Mouse (Mus musculus): ENCODE results near the gene Kcnq1. TPM values are rescaled to one million over a fixed set of nuclear protein-coding genes. Genes with fewer than 3 reads are reported as not detected.

Gene Kcnq1
- polyA plus RNA-seq, 1 experiment from 2014 or later = 9.6 TPM

DNA sequence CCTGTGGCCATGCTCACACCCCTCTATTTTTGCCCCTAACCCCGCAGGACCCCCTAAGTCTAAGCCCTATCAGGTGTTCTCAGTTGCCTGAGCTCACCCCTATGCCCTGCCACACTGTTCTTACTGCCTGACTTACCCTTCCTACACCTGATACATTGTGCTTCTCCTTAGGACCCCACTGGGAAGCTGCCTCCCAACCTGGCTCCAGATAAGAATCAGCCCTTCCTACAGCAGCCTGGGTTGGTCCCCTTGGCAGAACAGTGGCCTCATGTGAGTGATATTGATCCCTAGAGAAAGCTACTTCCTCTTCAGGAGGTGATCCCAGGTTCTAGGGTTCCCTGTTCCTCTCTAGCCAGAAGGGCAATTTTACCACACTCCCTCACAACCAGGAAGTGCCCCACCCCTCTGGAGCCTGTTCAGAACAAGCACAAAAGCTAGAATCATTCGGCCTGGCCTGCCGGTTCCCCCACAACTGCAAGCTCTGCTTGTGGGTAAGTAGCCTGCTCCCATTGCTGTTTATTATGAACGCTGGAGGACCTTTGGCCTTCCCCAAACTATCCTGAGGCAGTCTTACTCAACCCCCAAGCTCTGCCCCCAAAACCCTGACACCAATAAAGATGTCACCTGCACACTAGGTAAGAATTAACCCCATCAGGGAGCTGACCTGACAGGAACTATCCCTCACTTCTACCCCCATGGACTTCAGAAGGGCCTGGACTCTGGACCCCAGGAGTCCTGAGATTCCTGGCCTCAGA is 367.4 kb downstream of the Kcnq1 start, which contains the start of gene Slc22a18:
Gene Slc22a18, plus strand, starts transcription at position 390 of the 755 bp plus-strand sequence.
- ATAC-seq (ENCODE audit: low read depth) = 0 out of 2 replicates have a peak, but pooled peaks have one; percentile 32
- H3K36me3 ChIP-seq (ENCODE audit: control insufficient read depth, insufficient read depth, low read length) = no peaks in the 10 kb centered on the region
- no peaks in the 10 kb centered on the region for H3K9me3 ChIP-seq (ENCODE audit: control insufficient read depth, low read length)
- no peak within 1 kb of the TSS for H3K27ac ChIP-seq (ENCODE audit: low read length)
- H3K4me3 ChIP-seq (ENCODE audit: low read length) = peak within 1 kb of the TSS; percentile 19
- H3K9ac ChIP-seq (ENCODE audit: low read length) = 0 out of 2 replicates have a peak within 1 kb of the TSS, but pooled peaks have one; percentile 21
- H3K4me2 ChIP-seq (ENCODE audit: low read depth, low read length) = peak within 1 kb of the TSS; percentile 9; the same call in 1 of the 2 replicates
- H3K27me3 ChIP-seq (ENCODE audit: control insufficient read depth, insufficient read depth, low read depth, low read length) = no peaks in the 10 kb centered on the region
- 27% methylated on average over 4 of the region's 4 CpGs for WGBS
- no peaks in the 10 kb centered on the region for H3K4me1 ChIP-seq (replicated peaks; ENCODE audit: control insufficient read depth, insufficient read depth, low read length)

DNA sequence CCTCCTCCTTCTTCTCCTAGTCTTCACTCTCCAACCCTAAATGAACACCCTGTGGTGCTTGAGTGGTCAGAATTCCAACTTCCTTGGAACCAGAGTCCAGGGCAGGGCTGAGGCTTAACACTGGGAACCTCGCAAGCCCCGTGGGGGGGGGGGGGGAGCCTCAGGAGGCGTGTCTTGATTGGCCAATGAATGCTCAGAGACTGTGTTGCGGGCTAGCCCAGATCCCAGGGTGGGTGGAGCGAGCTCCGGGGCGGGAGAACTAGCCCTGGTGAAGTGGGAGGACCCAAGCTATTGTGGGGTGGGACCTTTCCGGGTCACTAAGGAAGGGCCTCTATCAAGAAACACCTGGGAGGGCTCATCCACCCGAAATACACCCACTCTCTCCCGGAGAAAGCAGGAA is 368.6 kb downstream of the Kcnq1 start:
- Histone ChIP-seq H3K4me1 (replicated peaks; ENCODE audit: control insufficient read depth, insufficient read depth, low read length) (no peaks in the 10 kb centered on the region), H3K27ac (ENCODE audit: low read length) (no peak overlapping the region), H3K27me3 (ENCODE audit: control insufficient read depth, insufficient read depth, low read depth, low read length) (no peaks in the 10 kb centered on the region), H3K9me3 (ENCODE audit: control insufficient read depth, low read length) (no peaks in the 10 kb centered on the region), H3K36me3 (ENCODE audit: control insufficient read depth, insufficient read depth, low read length) (no peaks in the 10 kb centered on the region), H3K9ac (ENCODE audit: low read length) (no peak overlapping the region), H3K4me3 (ENCODE audit: low read length) (no peak overlapping the region), H3K4me2 (ENCODE audit: low read depth, low read length) (no peak overlapping the region)
- WGBS = 28% methylated on average over 10 of the region's 10 CpGs
- 0 out of 2 replicates have a peak, but pooled peaks have one; percentile 43 for ATAC-seq (ENCODE audit: low read depth)

DNA sequence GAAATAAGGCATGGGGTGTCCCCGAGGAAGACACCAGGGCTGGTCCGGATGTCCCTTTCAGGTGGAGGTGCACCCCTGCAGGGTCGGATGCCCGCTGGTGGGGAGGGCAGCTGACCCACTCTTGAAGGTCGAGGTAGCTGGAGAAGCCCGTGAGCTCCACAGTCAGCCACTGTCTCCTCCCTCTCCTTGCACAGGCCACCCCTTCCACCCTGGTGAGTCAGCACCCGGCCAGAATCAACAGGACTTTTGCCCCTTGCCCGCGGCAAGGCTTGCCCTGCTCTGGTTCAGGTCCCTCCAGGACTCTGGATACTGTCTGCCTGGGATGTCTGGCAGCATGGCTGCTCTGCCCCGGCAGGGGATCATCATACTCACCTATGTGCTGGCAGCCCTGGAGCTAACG is 369.7 kb downstream of the Kcnq1 start:
- H3K9me3 ChIP-seq (ENCODE audit: control insufficient read depth, low read length) = no peaks in the 10 kb centered on the region
- 58% methylated on average over 11 of the region's 11 CpGs for WGBS
- ATAC-seq (ENCODE audit: low read depth) = no peak
- H3K27me3 ChIP-seq (ENCODE audit: control insufficient read depth, insufficient read depth, low read depth, low read length) = no peaks in the 10 kb centered on the region; the same call in 1 of the 2 replicates
- no peaks in the 10 kb centered on the region for H3K36me3 ChIP-seq (ENCODE audit: control insufficient read depth, insufficient read depth, low read length)
- H3K4me3 ChIP-seq (ENCODE audit: low read length) = no peak overlapping the region
- H3K4me2 ChIP-seq (ENCODE audit: low read depth, low read length) = no peak overlapping the region
- H3K9ac ChIP-seq (ENCODE audit: low read length) = no peak overlapping the region
- no peak overlapping the region for H3K27ac ChIP-seq (ENCODE audit: low read length)
- H3K4me1 ChIP-seq (replicated peaks; ENCODE audit: control insufficient read depth, insufficient read depth, low read length) = no peaks in the 10 kb centered on the region

Other genes starting within 250 kb of the Kcnq1 start
- gene Th, start 175.2 kb upstream of the Kcnq1 start, polyA plus RNA-seq (2015; fragmentation: Nextera tagmentation; extraction: Ambion mirVana) = 1.1 and 1.9 TPM in 2 replicates
- 3.2 and 3.4 TPM in 2 replicates for gene Ascl2, start 137.1 kb upstream of the Kcnq1 start, polyA plus RNA-seq (2015; fragmentation: Nextera tagmentation; extraction: Ambion mirVana)
- gene Tspan32, start 101.3 kb upstream of the Kcnq1 start, polyA plus RNA-seq (2015; fragmentation: Nextera tagmentation; extraction: Ambion mirVana) = 2.6 and 3.3 TPM in 2 replicates
- gene Cd81, start 53.6 kb upstream of the Kcnq1 start, polyA plus RNA-seq (2015; fragmentation: Nextera tagmentation; extraction: Ambion mirVana) = 765 and 788 TPM in 2 replicates
- 98.9 and 100 TPM in 2 replicates for gene Tssc4, start 37.1 kb upstream of the Kcnq1 start, polyA plus RNA-seq (2015; fragmentation: Nextera tagmentation; extraction: Ambion mirVana)
- gene Trpm5, start 11.7 kb upstream of the Kcnq1 start, polyA plus RNA-seq (2015; fragmentation: Nextera tagmentation; extraction: Ambion mirVana) = 3.9 and 4.8 TPM in 2 replicates

Measured in lung, embryonic 16.5 days (tissue).